Mouse (Mus musculus) midbrain, postnatal 0 days (tissue): ENCODE measurements around the gene Mad1l1. TPM values are rescaled to one million over a fixed set of nuclear protein-coding genes. Genes with fewer than 3 reads are reported as not detected.

Experiments used
- ATAC-seq: fragments of 200-750 bp; cut with Nextera tagmentation; 2 replicates; pipeline ENCODE4 v1.8.0; 2017; ENCODE audit warnings: moderate number of reproducible peaks, mild to moderate bottlenecking, moderate TSS enrichment, moderate library complexity; ENCODE audit not compliant: low FRiP score
- DNase-seq: peaks from one replicate; pipeline ENCODE4 v3.0.0-alpha.2; 2015; ENCODE audit warnings: low spot score
- H3K27ac ChIP-seq: fragments of 300-500 bp; sonication (generic); 2 replicates; pipeline ENCODE4 v1.5.1; 2014; ENCODE audit warnings: low read depth, mild to moderate bottlenecking, low read length, mixed read lengths
- H3K27me3 ChIP-seq: fragments of 300-500 bp; sonication (generic); 2 replicates; pipeline ENCODE4 v1.6.1; 2014; ENCODE audit warnings: low read length, control low read depth, mixed read lengths; ENCODE audit not compliant: insufficient read depth
- H3K36me3 ChIP-seq: fragments of 300-500 bp; sonication (generic); 2 replicates; pipeline ENCODE4 v1.6.1; 2014; ENCODE audit warnings: low read length, control low read depth, mixed read lengths; ENCODE audit not compliant: insufficient read depth
- H3K4me1 ChIP-seq: fragments of 300-500 bp; sonication (generic); 2 replicates; pipeline ENCODE4 v1.6.1; 2014; ENCODE audit warnings: mild to moderate bottlenecking, control low read depth, antibody characterized with exemption, low read length, mixed read lengths; ENCODE audit not compliant: insufficient read depth
- H3K4me2 ChIP-seq: fragments of 300-500 bp; sonication (generic); 2 replicates; pipeline ENCODE4 v1.6.1; 2014; ENCODE audit warnings: low read depth, mild to moderate bottlenecking, low read length, mixed read lengths; ENCODE audit not compliant: poor library complexity, severe bottlenecking
- H3K4me3 ChIP-seq: fragments of 300-500 bp; sonication (generic); 2 replicates; pipeline ENCODE4 v1.5.1; 2014; ENCODE audit warnings: low read depth, mild to moderate bottlenecking, low read length, moderate library complexity
- H3K9ac ChIP-seq: fragments of 300-500 bp; sonication (generic); replicated peaks from 2 replicates; pipeline ENCODE4 v1.6.1; 2014; ENCODE audit warnings: mild to moderate bottlenecking, low read length, moderate library complexity, mixed read lengths; ENCODE audit not compliant: poor library complexity, severe bottlenecking
- H3K9me3 ChIP-seq: fragments of 300-500 bp; sonication (generic); 2 replicates; pipeline ENCODE4 v1.6.1; 2016; ENCODE audit warnings: low read length, control low read depth
- CTCF ChIP-seq: IDR thresholded peaks from 2 replicates; pipeline ENCODE4 v1.5.1; 2016; ENCODE audit warnings: antibody characterized with exemption, mild to moderate bottlenecking
- WGBS: fragments of 180-500 bp; shearing (Covaris S2); extraction: QIAGEN DNeasy Blood & Tissue Kit; methylation state at CpG from one replicate; pipeline ENCODE4 v1.1.7; 2014; 5-methylcytosine and 5-hydroxymethylcytosine counted together
- polyA plus RNA-seq: library from polyadenylated mRNA; unstranded; fragments of >200 nt; fragmentation: Nextera tagmentation; extraction: Ambion mirVana; gene quantifications from 2 replicates; pipeline ENCODE4 v1.2.1, GENCODE M21; 2015
- total RNA-seq: library from RNA; depleted of rRNA; stranded (reverse); fragments of >200 nt; gene quantifications from 2 replicates; pipeline ENCODE4 v1.2.3, GENCODE M21; 2014

Gene Mad1l1
- total and polyA plus RNA-seq, 2 experiments from 2014 or later: 25.9 to 33.5 TPM

DNA sequence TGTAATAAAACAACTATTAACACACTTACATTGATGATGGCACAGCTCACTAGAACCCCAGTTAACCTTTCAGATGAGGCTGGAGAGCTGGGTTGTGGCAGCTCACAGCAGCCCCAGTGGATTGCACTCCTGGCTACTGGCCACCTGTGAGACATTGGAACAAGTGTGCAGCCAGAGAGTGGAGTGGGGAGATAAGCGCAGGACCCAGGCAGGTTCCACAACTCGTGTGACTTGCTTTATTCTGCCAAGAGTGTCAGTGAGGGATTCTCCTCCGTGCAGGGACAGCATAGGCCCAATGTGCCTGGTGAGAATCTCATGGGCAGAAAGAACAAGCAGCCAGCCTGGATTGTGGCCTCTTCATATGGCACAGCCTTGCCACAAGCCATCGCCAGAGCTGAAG is 180.0 kb downstream of the Mad1l1 start:
- H3K9me3 ChIP-seq: no peaks in the 10 kb centered on the region
- H3K36me3 ChIP-seq: no peaks in the 10 kb centered on the region
- H3K4me1 ChIP-seq: no peaks in the 10 kb centered on the region
- 87% methylated on average over 4 of the region's 4 CpGs for WGBS
- no peak for DNase-seq
- no peak overlapping the region for H3K27ac ChIP-seq
- ATAC-seq: no peak
- no peak overlapping the region for H3K4me3 ChIP-seq
- no peak overlapping the region for H3K9ac ChIP-seq
- H3K27me3 ChIP-seq: no peaks in the 10 kb centered on the region
- H3K4me2 ChIP-seq: no peak overlapping the region
- TF ChIP-seq CTCF: no peak

DNA sequence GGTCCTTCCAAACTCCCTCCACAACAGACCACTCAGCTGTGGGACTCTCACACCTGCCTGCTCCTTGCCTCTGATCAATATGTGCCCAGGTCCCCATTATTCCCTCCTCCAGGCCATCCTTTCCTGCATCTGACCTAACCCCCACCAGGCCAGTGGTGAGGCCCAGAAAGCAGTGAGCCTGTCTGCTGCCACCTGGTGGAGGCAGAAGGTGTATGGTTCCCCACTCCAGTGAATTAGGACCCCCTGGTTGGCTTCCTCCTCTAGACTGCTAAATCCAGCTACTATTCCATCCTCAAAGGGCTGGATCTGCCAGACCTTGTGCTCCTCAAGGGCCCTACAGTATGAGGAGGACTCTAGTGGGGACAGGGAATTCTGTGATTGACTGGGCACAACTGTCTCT is 181.1 kb downstream of the Mad1l1 start:
- Histone ChIP-seq H3K36me3 (no peaks in the 10 kb centered on the region), H3K9me3 (no peaks in the 10 kb centered on the region), H3K27ac (no peak overlapping the region), H3K9ac (no peak overlapping the region), H3K27me3 (no peaks in the 10 kb centered on the region), H3K4me1 (no peaks in the 10 kb centered on the region), H3K4me3 (no peak overlapping the region), H3K4me2 (no peak overlapping the region)
- TF ChIP-seq CTCF: peak; percentile 91
- DNase-seq (peak; percentile 69), ATAC-seq (no peak)

DNA sequence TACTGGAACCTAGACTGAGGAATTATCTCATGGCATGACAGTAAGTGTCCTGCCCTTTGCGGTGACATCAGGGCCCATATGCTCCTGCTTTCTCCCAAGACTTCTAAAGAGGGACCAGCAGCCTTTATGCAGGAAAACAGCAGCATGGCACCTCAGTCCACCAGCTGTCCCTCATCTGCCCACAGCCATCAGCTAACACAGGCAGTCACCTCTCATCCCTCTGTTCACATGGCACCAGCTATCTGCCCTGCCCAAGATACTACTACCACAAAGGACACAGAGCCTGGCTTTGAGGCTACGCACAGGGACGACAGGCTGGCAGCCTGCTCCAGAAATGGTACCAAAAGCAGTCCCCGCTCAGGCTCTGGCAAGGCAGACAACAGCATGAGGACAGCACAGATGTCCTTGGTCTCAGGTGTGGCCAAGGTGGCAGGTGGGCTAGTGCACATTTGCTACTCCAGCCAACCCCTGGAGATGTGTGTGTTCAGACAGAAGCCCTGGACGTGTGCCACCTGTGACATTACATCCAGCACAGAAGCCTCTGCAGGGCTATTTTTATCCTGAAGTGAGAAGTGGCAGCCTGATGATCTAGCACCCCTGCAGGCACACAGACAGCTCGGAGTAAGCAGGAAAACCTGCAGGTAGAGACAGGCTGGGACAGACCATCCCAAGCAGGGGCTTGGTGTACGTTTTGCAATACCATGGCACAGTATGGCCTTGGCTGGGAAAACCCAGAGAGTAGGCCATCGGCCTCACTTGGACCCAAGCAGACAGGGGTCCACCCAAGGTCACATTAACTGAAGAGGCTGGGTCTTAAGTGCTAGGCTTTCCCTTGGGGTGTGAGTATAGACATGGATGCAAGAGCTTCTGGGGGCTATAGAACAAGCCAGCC is 185.4 kb downstream of the Mad1l1 start:
- Histone ChIP-seq H3K27ac (no peak overlapping the region; the same call in 1 of the 2 replicates), H3K4me1 (no peaks in the 10 kb centered on the region), H3K36me3 (no peaks in the 10 kb centered on the region), H3K9me3 (no peaks in the 10 kb centered on the region), H3K9ac (no peak overlapping the region), H3K4me2 (no peak overlapping the region), H3K27me3 (no peaks in the 10 kb centered on the region), H3K4me3 (no peak overlapping the region)
- peak; percentile 77 for DNase-seq
- no peak for TF ChIP-seq CTCF
- 81% methylated on average over 8 of the region's 8 CpGs for WGBS
- ATAC-seq: no peak

DNA sequence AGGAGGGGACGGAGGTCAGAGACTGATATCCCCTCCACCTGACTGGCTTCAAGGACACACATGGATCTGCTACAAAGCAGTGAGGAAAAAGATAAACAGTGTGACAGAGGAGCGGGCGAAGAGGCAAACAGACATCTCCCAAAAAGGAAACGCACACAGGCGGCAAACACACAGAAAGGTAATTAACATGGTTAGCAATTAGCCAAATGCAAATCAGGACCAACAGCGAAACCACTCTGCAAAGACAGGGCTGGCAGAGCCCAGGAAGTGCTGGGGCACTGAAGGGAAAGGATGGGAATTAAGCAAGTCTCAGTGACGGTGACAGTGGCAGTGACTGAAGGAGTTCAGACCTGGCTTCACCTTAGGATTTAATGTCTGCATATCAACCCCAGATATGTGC is 187.3 kb downstream of the Mad1l1 start:
- no peaks in the 10 kb centered on the region for H3K9me3 ChIP-seq
- H3K9ac ChIP-seq: no peak overlapping the region
- DNase-seq: no peak
- no peaks in the 10 kb centered on the region for H3K27me3 ChIP-seq
- H3K4me2 ChIP-seq: no peak overlapping the region
- no peak overlapping the region for H3K4me3 ChIP-seq
- 78% methylated on average over 7 of the region's 7 CpGs for WGBS
- H3K36me3 ChIP-seq: no peaks in the 10 kb centered on the region
- ATAC-seq: no peak
- no peak overlapping the region for H3K27ac ChIP-seq
- H3K4me1 ChIP-seq: no peaks in the 10 kb centered on the region
- TF ChIP-seq CTCF: no peak

DNA sequence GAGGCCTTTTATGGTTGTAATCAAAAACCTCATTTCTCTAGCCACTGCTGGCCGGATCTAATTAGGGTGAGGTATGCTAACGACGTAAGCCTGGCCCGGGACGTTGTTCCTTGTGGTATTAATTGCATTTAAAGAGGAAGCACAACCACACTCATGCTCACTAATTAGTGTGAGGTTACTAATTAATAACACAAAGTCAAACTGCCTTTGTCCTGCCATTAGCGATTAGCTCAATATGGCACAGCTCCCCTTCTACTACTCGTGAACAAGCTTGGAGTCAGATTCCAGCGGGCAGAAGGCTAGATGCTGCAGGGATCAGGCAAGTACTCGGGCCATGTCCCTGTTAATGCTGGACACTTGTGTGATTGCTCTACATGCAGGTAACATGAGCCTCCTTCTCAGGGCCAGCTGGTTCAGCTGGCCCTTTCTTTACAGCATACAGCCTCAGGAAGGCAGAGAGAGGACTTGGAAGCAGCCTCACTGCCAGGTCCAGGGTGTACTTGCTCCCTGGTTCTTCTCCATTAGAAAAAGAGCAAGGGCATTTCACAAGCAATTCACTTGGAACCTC is 192.9 kb downstream of the Mad1l1 start:
- H3K9ac ChIP-seq: no peak overlapping the region
- no peaks in the 10 kb centered on the region for H3K36me3 ChIP-seq
- DNase-seq: no peak
- WGBS: 56% methylated on average over 9 of the region's 9 CpGs
- H3K4me1 ChIP-seq: no peaks in the 10 kb centered on the region
- no peak overlapping the region for H3K27ac ChIP-seq
- H3K9me3 ChIP-seq: no peaks in the 10 kb centered on the region
- H3K4me2 ChIP-seq: no peak overlapping the region
- H3K4me3 ChIP-seq: no peak overlapping the region
- no peak for TF ChIP-seq CTCF
- ATAC-seq: no peak
- no peaks in the 10 kb centered on the region for H3K27me3 ChIP-seq

GRCm38 (mm10) chr5:140127981-140128380 is 193.4 kb downstream of the Mad1l1 start:
- no peaks in the 10 kb centered on the region for H3K4me1 ChIP-seq
- H3K27me3 ChIP-seq: no peaks in the 10 kb centered on the region
- TF ChIP-seq CTCF: no peak
- no peak for DNase-seq
- no peaks in the 10 kb centered on the region for H3K9me3 ChIP-seq
- no peaks in the 10 kb centered on the region for H3K36me3 ChIP-seq
- WGBS: 81% methylated on average over 7 of the region's 7 CpGs
- no peak overlapping the region for H3K4me2 ChIP-seq
- ATAC-seq: no peak
- H3K4me3 ChIP-seq: no peak overlapping the region
- no peak overlapping the region for H3K27ac ChIP-seq
- no peak overlapping the region for H3K9ac ChIP-seq
